Mouse (Mus musculus): ENCODE results near the gene Trak2. TPM values are rescaled to one million over a fixed set of nuclear protein-coding genes. Genes with fewer than 3 reads are reported as not detected.

Gene Trak2
- polyA plus RNA-seq, 1 experiment from 2014 or later = 15.0 TPM

- peaks cover 12% of the 10 kb centered on the region; the same call in 1 of the 2 replicates for H3K36me3 ChIP-seq (ENCODE audit: control insufficient read depth, insufficient read depth, low read length)
- ATAC-seq = no peak
- WGBS = 86% methylated on average over 6 of the region's 6 CpGs
Observed at GRCm38 (mm10) chr1:58949561-58950106, 23.6 kb downstream of the Trak2 start.

DNA sequence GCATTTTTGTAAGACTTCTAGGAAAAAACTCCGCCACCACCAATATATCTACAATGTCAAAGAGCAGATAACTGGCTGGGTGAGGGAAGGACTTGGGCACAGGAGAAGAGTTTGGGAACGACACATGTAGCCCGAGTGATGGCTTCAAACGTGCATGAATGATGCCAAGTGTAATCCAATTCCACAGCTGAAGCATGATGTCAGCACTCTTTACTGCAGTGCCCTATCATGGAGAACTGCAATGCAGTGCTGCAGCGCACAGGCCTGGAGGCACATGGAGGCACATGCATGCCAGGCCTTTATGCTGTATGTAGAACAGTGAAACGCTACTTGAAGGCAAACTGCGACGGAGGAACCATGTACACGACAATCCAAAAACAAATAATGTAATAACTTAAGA is 26.5 kb downstream of the Trak2 start:
- Histone ChIP-seq H3K9ac (ENCODE audit: low read depth, low read length) (no peak overlapping the region), H3K4me1 (ENCODE audit: control insufficient read depth, insufficient read depth, low read depth, low read length) (no peaks in the 10 kb centered on the region), H3K27ac (ENCODE audit: low read depth, low read length) (no peak overlapping the region), H3K27me3 (replicated peaks; ENCODE audit: control insufficient read depth, insufficient read depth, low read length) (no peaks in the 10 kb centered on the region), H3K4me3 (ENCODE audit: low read length) (no peak overlapping the region), H3K36me3 (ENCODE audit: control insufficient read depth, insufficient read depth, low read length) (peaks cover 14% of the 10 kb centered on the region; the same call in 1 of the 2 replicates), H3K4me2 (ENCODE audit: low read length) (no peak overlapping the region), H3K9me3 (ENCODE audit: control insufficient read depth, low read length) (no peaks in the 10 kb centered on the region)
- WGBS = 93% methylated on average over 9 of the region's 9 CpGs
- no peak for ATAC-seq

More at GRCm38 (mm10) chr1:58949561-58950106, 23.6 kb downstream of the Trak2 start:
- no peak overlapping the region for H3K27ac ChIP-seq (ENCODE audit: low read depth, low read length)
- H3K4me3 ChIP-seq (ENCODE audit: low read length) = no peak overlapping the region
- no peak overlapping the region for H3K9ac ChIP-seq (ENCODE audit: low read depth, low read length)
- no peaks in the 10 kb centered on the region; the same call in 1 of the 2 replicates for H3K4me1 ChIP-seq (ENCODE audit: control insufficient read depth, insufficient read depth, low read depth, low read length)
- H3K27me3 ChIP-seq (replicated peaks; ENCODE audit: control insufficient read depth, insufficient read depth, low read length) = no peaks in the 10 kb centered on the region
- H3K4me2 ChIP-seq (ENCODE audit: low read length) = no peak overlapping the region
- H3K9me3 ChIP-seq (ENCODE audit: control insufficient read depth, low read length) = no peaks in the 10 kb centered on the region

DNA sequence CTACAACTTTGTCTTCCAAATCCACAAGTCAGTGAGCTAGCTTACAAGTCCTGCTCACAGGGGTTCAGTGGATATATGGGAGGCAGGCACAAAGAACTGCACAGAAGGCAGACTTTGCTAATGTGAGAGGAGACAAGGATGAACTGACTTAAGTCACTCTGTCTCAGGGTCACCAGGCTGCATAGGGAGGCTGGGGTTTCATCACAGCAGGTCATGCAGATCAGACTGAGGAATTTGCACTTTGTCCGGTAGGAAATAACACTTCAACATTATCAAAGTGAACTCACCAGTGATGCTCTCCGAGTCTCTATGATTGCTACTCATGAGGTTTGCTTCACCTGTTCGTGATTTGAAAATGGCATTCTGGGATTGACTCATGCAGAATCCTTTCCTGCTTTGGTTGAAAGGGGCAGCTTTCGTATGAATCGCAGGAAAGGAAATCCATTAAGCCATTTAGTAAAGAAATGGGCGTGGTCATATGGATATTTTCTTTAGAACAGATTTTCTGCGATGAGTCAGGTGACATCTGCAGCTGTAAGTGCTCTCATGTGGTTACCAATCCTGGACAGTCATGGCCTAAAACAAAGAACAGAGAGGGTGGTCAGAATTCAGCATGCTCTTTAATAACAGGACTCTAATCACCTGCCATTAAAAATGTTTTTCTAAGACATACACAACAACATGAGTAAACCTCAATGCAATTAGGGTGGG is 27.1 kb downstream of the Trak2 start:
- H3K27me3 ChIP-seq (replicated peaks; ENCODE audit: control insufficient read depth, insufficient read depth, low read length) = no peaks in the 10 kb centered on the region
- 93% methylated on average over 7 of the region's 7 CpGs for WGBS
- no peak for ATAC-seq
- no peak overlapping the region for H3K4me2 ChIP-seq (ENCODE audit: low read length)
- H3K4me1 ChIP-seq (ENCODE audit: control insufficient read depth, insufficient read depth, low read depth, low read length) = no peaks in the 10 kb centered on the region
- no peak overlapping the region for H3K9ac ChIP-seq (ENCODE audit: low read depth, low read length)
- no peak overlapping the region for H3K4me3 ChIP-seq (ENCODE audit: low read length)
- H3K27ac ChIP-seq (ENCODE audit: low read depth, low read length) = no peak overlapping the region
- H3K9me3 ChIP-seq (ENCODE audit: control insufficient read depth, low read length) = no peaks in the 10 kb centered on the region
- H3K36me3 ChIP-seq (ENCODE audit: control insufficient read depth, insufficient read depth, low read length) = peaks cover 14% of the 10 kb centered on the region; the same call in 1 of the 2 replicates

DNA sequence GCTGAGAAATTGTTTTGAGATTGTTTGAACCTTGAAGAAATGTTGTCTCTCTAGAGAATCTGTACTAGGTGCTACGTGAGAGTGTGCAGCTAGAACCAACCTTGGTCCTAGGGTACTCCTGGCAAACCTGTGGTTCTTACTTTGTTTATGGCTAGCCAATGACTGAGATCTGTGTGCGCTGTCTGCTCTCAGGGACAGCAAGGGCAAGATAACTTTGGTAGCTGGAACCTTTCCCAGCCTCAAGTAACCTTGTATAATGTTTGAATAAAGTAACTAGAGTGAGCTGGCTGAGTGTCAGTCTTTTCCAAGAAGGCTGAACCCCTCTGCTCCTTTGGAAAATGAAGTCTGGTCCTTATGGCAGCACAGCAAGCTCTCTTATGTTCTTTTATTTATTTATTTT is 27.7 kb downstream of the Trak2 start:
- no peaks in the 10 kb centered on the region for H3K4me1 ChIP-seq (ENCODE audit: control insufficient read depth, insufficient read depth, low read depth, low read length)
- H3K27me3 ChIP-seq (replicated peaks; ENCODE audit: control insufficient read depth, insufficient read depth, low read length) = no peaks in the 10 kb centered on the region
- ATAC-seq = no peak
- 96% methylated on average over 2 of the region's 2 CpGs for WGBS
- no peak overlapping the region for H3K4me3 ChIP-seq (ENCODE audit: low read length)
- no peak overlapping the region for H3K27ac ChIP-seq (ENCODE audit: low read depth, low read length)
- peaks cover 14% of the 10 kb centered on the region; the same call in 1 of the 2 replicates for H3K36me3 ChIP-seq (ENCODE audit: control insufficient read depth, insufficient read depth, low read length)
- no peak overlapping the region for H3K4me2 ChIP-seq (ENCODE audit: low read length)
- no peaks in the 10 kb centered on the region for H3K9me3 ChIP-seq (ENCODE audit: control insufficient read depth, low read length)
- H3K9ac ChIP-seq (ENCODE audit: low read depth, low read length) = no peak overlapping the region

- Histone ChIP-seq H3K27ac (ENCODE audit: low read depth, low read length) (no peak overlapping the region), H3K9me3 (ENCODE audit: control insufficient read depth, low read length) (no peaks in the 10 kb centered on the region), H3K9ac (ENCODE audit: low read depth, low read length) (no peak overlapping the region), H3K4me3 (ENCODE audit: low read length) (no peak overlapping the region), H3K4me1 (ENCODE audit: control insufficient read depth, insufficient read depth, low read depth, low read length) (no peaks in the 10 kb centered on the region), H3K4me2 (ENCODE audit: low read length) (no peak overlapping the region), H3K36me3 (ENCODE audit: control insufficient read depth, insufficient read depth, low read length) (peaks cover 5% of the 10 kb centered on the region), H3K27me3 (replicated peaks; ENCODE audit: control insufficient read depth, insufficient read depth, low read length) (no peaks in the 10 kb centered on the region)
- ATAC-seq = no peak
- 87% methylated on average over 9 of the region's 9 CpGs for WGBS
Observed at GRCm38 (mm10) chr1:58937606-58938099, 35.6 kb downstream of the Trak2 start.

DNA sequence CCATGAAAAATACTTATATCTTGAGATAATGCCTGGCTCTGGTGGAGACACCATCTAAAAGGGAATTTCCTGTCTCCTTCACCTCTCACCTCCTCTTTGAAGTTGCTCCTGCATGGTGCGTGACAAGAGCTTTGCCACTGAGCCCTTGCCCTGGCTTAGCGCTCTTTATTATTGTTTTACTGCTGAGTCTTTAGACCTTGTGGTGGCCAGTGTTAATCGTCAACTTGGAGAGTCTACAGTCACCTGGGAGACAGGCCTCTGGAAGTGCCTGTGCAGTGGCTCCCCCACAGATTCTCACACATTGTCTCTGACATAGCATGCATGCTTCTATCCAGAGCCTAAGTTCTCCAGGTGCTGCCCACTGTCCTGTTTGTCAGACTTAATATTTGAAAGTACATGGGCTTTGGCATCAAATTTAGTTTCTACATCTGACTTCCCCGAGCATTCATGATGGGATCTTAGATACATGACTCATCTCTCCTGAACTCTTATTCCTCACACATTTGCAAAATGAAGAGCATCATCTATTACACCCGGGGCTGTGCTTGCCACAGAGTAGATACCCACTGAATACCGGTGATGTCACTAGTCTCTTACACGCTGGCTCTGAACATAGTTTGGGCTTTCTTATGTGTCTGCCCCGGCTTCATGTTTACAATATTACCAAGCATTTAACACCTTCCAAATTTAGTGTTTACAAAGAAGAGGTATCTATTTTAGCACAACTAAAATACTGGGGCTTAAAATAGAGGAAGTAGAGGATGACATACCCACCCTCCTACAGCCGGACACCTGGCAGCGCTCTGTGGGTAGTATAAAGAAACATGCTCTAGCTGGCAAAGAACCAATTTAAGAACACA is 36.3 kb downstream of the Trak2 start:
- Histone ChIP-seq H3K9me3 (ENCODE audit: control insufficient read depth, low read length) (no peaks in the 10 kb centered on the region), H3K36me3 (ENCODE audit: control insufficient read depth, insufficient read depth, low read length) (peaks cover 5% of the 10 kb centered on the region), H3K4me2 (ENCODE audit: low read length) (no peak overlapping the region), H3K9ac (ENCODE audit: low read depth, low read length) (no peak overlapping the region), H3K27ac (ENCODE audit: low read depth, low read length) (no peak overlapping the region), H3K4me3 (ENCODE audit: low read length) (no peak overlapping the region), H3K27me3 (replicated peaks; ENCODE audit: control insufficient read depth, insufficient read depth, low read length) (no peaks in the 10 kb centered on the region), H3K4me1 (ENCODE audit: control insufficient read depth, insufficient read depth, low read depth, low read length) (no peaks in the 10 kb centered on the region)
- no peak for ATAC-seq
- 91% methylated on average over 10 of the region's 10 CpGs for WGBS

DNA sequence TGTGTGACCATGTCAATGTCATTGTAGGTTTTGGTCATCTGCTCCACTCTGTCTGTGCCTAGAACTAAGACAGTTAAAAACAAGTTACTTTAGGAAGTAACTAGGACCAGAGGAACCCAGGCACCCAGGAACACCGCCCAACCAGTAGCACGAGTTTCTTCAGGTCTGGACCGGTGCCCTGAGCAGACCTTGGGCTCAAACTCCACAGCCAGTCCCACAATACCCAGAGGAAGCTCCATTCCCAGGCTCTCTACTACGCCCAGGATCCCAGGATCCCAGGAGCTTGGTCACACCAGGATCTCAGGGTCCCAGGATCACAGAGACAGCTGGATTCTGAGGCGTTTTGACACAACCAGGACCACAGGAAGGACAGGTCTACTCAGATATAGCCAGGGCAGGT is 46.6 kb downstream of the Trak2 start:
- ATAC-seq = no peak
- H3K4me2 ChIP-seq (ENCODE audit: low read length) = no peak overlapping the region
- WGBS = 98% methylated on average over 5 of the region's 5 CpGs
- H3K36me3 ChIP-seq (ENCODE audit: control insufficient read depth, insufficient read depth, low read length) = peaks cover 11% of the 10 kb centered on the region
- no peak overlapping the region for H3K4me3 ChIP-seq (ENCODE audit: low read length)
- H3K9me3 ChIP-seq (ENCODE audit: control insufficient read depth, low read length) = 0 out of 2 replicates have a peak, but pooled peaks cover 3% of the 10 kb centered on the region
- H3K4me1 ChIP-seq (ENCODE audit: control insufficient read depth, insufficient read depth, low read depth, low read length) = no peaks in the 10 kb centered on the region
- H3K27ac ChIP-seq (ENCODE audit: low read depth, low read length) = no peak overlapping the region
- H3K27me3 ChIP-seq (replicated peaks; ENCODE audit: control insufficient read depth, insufficient read depth, low read length) = no peaks in the 10 kb centered on the region
- H3K9ac ChIP-seq (ENCODE audit: low read depth, low read length) = no peak overlapping the region

GRCm38 (mm10) chr1:58917566-58917965 is 55.7 kb downstream of the Trak2 start:
- H3K9me3 ChIP-seq (ENCODE audit: control insufficient read depth, low read length) = no peaks in the 10 kb centered on the region
- no peak overlapping the region for H3K4me2 ChIP-seq (ENCODE audit: low read length)
- H3K27me3 ChIP-seq (replicated peaks; ENCODE audit: control insufficient read depth, insufficient read depth, low read length) = no peaks in the 10 kb centered on the region
- H3K4me3 ChIP-seq (ENCODE audit: low read length) = no peak overlapping the region
- H3K4me1 ChIP-seq (ENCODE audit: control insufficient read depth, insufficient read depth, low read depth, low read length) = no peaks in the 10 kb centered on the region
- H3K27ac ChIP-seq (ENCODE audit: low read depth, low read length) = no peak overlapping the region
- no peak for ATAC-seq
- no peak overlapping the region for H3K9ac ChIP-seq (ENCODE audit: low read depth, low read length)
- WGBS = 88% methylated on average over 6 of the region's 6 CpGs
- H3K36me3 ChIP-seq (ENCODE audit: control insufficient read depth, insufficient read depth, low read length) = peaks cover 48% of the 10 kb centered on the region

Measured in hindbrain, embryonic 16.5 days (tissue).